Mouse (Mus musculus): ENCODE results near the gene Cmtm7. TPM values are rescaled to one million over a fixed set of nuclear protein-coding genes. Genes with fewer than 3 reads are reported as not detected.

Gene Cmtm7
- polyA plus RNA-seq, 1 experiment from 2014 or later = 35.7 TPM

GRCm38 (mm10) chr9:114821548-114822289, 40.1 kb upstream of the Cmtm7 start:
- no peaks in the 10 kb centered on the region for H3K9me3 ChIP-seq (ENCODE audit: control insufficient read depth)
- 40% methylated on average over 15 of the region's 15 CpGs for WGBS
- peak overlapping the region; percentile 18; the same call in 1 of the 2 replicates for H3K4me2 ChIP-seq (replicated peaks; ENCODE audit: low read depth)
- H3K36me3 ChIP-seq (ENCODE audit: control insufficient read depth, insufficient read depth) = no peaks in the 10 kb centered on the region
- no peaks in the 10 kb centered on the region for H3K27me3 ChIP-seq (replicated peaks; ENCODE audit: control insufficient read depth, insufficient read depth, low read length)
- peaks cover 9% of the 10 kb centered on the region; the same call in 1 of the 2 replicates for H3K4me1 ChIP-seq (replicated peaks; ENCODE audit: control insufficient read depth, insufficient read depth, low read length)
- no peak for TF ChIP-seq CTCF (IDR thresholded peaks at IDR 0.05; ENCODE audit: low read depth)
- peak overlapping the region; percentile 86 for H3K27ac ChIP-seq (ENCODE audit: low read depth, low read length)
- no peak overlapping the region for H3K4me3 ChIP-seq (ENCODE audit: low read depth, low read length)
- H3K9ac ChIP-seq (ENCODE audit: low read depth, low read length) = no peak overlapping the region
- ATAC-seq = peak; percentile 94

- no peak for TF ChIP-seq CTCF (IDR thresholded peaks at IDR 0.05; ENCODE audit: low read depth)
- no peak overlapping the region for H3K4me2 ChIP-seq (replicated peaks; ENCODE audit: low read depth)
- H3K9me3 ChIP-seq (ENCODE audit: control insufficient read depth) = no peaks in the 10 kb centered on the region
- H3K27me3 ChIP-seq (replicated peaks; ENCODE audit: control insufficient read depth, insufficient read depth, low read length) = no peaks in the 10 kb centered on the region
- no peak overlapping the region for H3K27ac ChIP-seq (ENCODE audit: low read depth, low read length)
- H3K4me1 ChIP-seq (replicated peaks; ENCODE audit: control insufficient read depth, insufficient read depth, low read length) = peaks cover 11% of the 10 kb centered on the region; the same call in 1 of the 2 replicates
- WGBS = 82% methylated on average over 3 of the region's 3 CpGs
- H3K4me3 ChIP-seq (ENCODE audit: low read depth, low read length) = no peak overlapping the region
- H3K9ac ChIP-seq (ENCODE audit: low read depth, low read length) = no peak overlapping the region
- H3K36me3 ChIP-seq (ENCODE audit: control insufficient read depth, insufficient read depth) = no peaks in the 10 kb centered on the region
- no peak for ATAC-seq
Observed at GRCm38 (mm10) chr9:114818918-114819317, 37.3 kb upstream of the Cmtm7 start.

GRCm38 (mm10) chr9:114817012-114817411, 35.4 kb upstream of the Cmtm7 start:
- 40% methylated on average over 7 of the region's 7 CpGs for WGBS
- H3K9ac ChIP-seq (ENCODE audit: low read depth, low read length) = no peak overlapping the region
- no peaks in the 10 kb centered on the region for H3K9me3 ChIP-seq (ENCODE audit: control insufficient read depth)
- H3K36me3 ChIP-seq (ENCODE audit: control insufficient read depth, insufficient read depth) = no peaks in the 10 kb centered on the region
- H3K27me3 ChIP-seq (replicated peaks; ENCODE audit: control insufficient read depth, insufficient read depth, low read length) = no peaks in the 10 kb centered on the region
- ATAC-seq = no peak
- H3K27ac ChIP-seq (ENCODE audit: low read depth, low read length) = peak overlapping the region; percentile 50; the same call in 1 of the 2 replicates
- 0 out of 2 replicates have a peak overlapping the region, but pooled peaks have one; percentile 30 for H3K4me2 ChIP-seq (replicated peaks; ENCODE audit: low read depth)
- H3K4me1 ChIP-seq (replicated peaks; ENCODE audit: control insufficient read depth, insufficient read depth, low read length) = peaks cover 11% of the 10 kb centered on the region; the same call in 1 of the 2 replicates
- TF ChIP-seq CTCF (IDR thresholded peaks at IDR 0.05; ENCODE audit: low read depth) = no peak
- H3K4me3 ChIP-seq (ENCODE audit: low read depth, low read length) = no peak overlapping the region

- no peak overlapping the region for H3K27ac ChIP-seq (ENCODE audit: low read depth, low read length)
- WGBS = 90% methylated on average over 7 of the region's 7 CpGs
- ATAC-seq = no peak
- no peak overlapping the region for H3K9ac ChIP-seq (ENCODE audit: low read depth, low read length)
- no peak overlapping the region for H3K4me2 ChIP-seq (replicated peaks; ENCODE audit: low read depth)
- H3K27me3 ChIP-seq (replicated peaks; ENCODE audit: control insufficient read depth, insufficient read depth, low read length) = no peaks in the 10 kb centered on the region
- H3K4me1 ChIP-seq (replicated peaks; ENCODE audit: control insufficient read depth, insufficient read depth, low read length) = peaks cover 11% of the 10 kb centered on the region; the same call in 1 of the 2 replicates
- no peak for TF ChIP-seq CTCF (IDR thresholded peaks at IDR 0.05; ENCODE audit: low read depth)
- H3K9me3 ChIP-seq (ENCODE audit: control insufficient read depth) = no peaks in the 10 kb centered on the region
- H3K36me3 ChIP-seq (ENCODE audit: control insufficient read depth, insufficient read depth) = no peaks in the 10 kb centered on the region
- H3K4me3 ChIP-seq (ENCODE audit: low read depth, low read length) = no peak overlapping the region
Observed at GRCm38 (mm10) chr9:114816121-114816520, 34.5 kb upstream of the Cmtm7 start.

GRCm38 (mm10) chr9:114815315-114815714, 33.7 kb upstream of the Cmtm7 start:
- Histone ChIP-seq H3K27me3 (replicated peaks; ENCODE audit: control insufficient read depth, insufficient read depth, low read length) (no peaks in the 10 kb centered on the region), H3K4me1 (replicated peaks; ENCODE audit: control insufficient read depth, insufficient read depth, low read length) (peaks cover 11% of the 10 kb centered on the region; the same call in 1 of the 2 replicates), H3K4me2 (replicated peaks; ENCODE audit: low read depth) (no peak overlapping the region; the same call in 1 of the 2 replicates), H3K27ac (ENCODE audit: low read depth, low read length) (no peak overlapping the region), H3K9me3 (ENCODE audit: control insufficient read depth) (no peaks in the 10 kb centered on the region), H3K4me3 (ENCODE audit: low read depth, low read length) (no peak overlapping the region), H3K9ac (ENCODE audit: low read depth, low read length) (no peak overlapping the region), H3K36me3 (ENCODE audit: control insufficient read depth, insufficient read depth) (no peaks in the 10 kb centered on the region)
- 58% methylated on average over 4 of the region's 4 CpGs for WGBS
- ATAC-seq = peak; percentile 66
- TF ChIP-seq CTCF (IDR thresholded peaks at IDR 0.05; ENCODE audit: low read depth) = peak; percentile 89

GRCm38 (mm10) chr9:114812001-114812400, 30.3 kb upstream of the Cmtm7 start:
- Histone ChIP-seq H3K4me1 (replicated peaks; ENCODE audit: control insufficient read depth, insufficient read depth, low read length) (0 out of 2 replicates have a peak, but pooled peaks cover 2% of the 10 kb centered on the region), H3K4me2 (replicated peaks; ENCODE audit: low read depth) (no peak overlapping the region), H3K27ac (ENCODE audit: low read depth, low read length) (no peak overlapping the region), H3K9ac (ENCODE audit: low read depth, low read length) (no peak overlapping the region), H3K9me3 (ENCODE audit: control insufficient read depth) (no peaks in the 10 kb centered on the region), H3K27me3 (replicated peaks; ENCODE audit: control insufficient read depth, insufficient read depth, low read length) (no peaks in the 10 kb centered on the region), H3K36me3 (ENCODE audit: control insufficient read depth, insufficient read depth) (no peaks in the 10 kb centered on the region), H3K4me3 (ENCODE audit: low read depth, low read length) (no peak overlapping the region)
- no peak for ATAC-seq
- 76% methylated on average over 4 of the region's 4 CpGs for WGBS
- TF ChIP-seq CTCF (IDR thresholded peaks at IDR 0.05; ENCODE audit: low read depth) = no peak
